Mouse (Mus musculus) olfactory bulb, adult 2 months (tissue): ENCODE results near the gene Prr7. TPM values are rescaled to one million over a fixed set of nuclear protein-coding genes. Genes with fewer than 3 reads are reported as not detected.

Experiments
- H3K27ac ChIP-seq: fragments of 200-500 bp; 2 replicates; pipeline ENCODE4 v1.5.1; 2012; ENCODE audit warnings: low read depth, low read length; ENCODE audit not compliant: insufficient read depth
- H3K4me1 ChIP-seq: fragments of 200-500 bp; 2 replicates; pipeline ENCODE4 v1.6.1; 2012; ENCODE audit warnings: low read length; ENCODE audit not compliant: control insufficient read depth, insufficient read depth
- H3K4me3 ChIP-seq: fragments of 200-500 bp; 2 replicates; pipeline ENCODE4 v1.5.1; 2012; ENCODE audit warnings: mild to moderate bottlenecking, low read depth, low read length, moderate library complexity; ENCODE audit not compliant: insufficient read depth
- CTCF ChIP-seq: fragments of 200-500 bp; IDR thresholded peaks from 2 replicates; pipeline ENCODE4 v1.5.1; 2012; ENCODE audit warnings: low read depth, mild to moderate bottlenecking, low read length, moderate library complexity; ENCODE audit not compliant: insufficient read depth
- POLR2A ChIP-seq: fragments of 200-500 bp; IDR thresholded peaks from 2 replicates; pipeline ENCODE4 v1.6.1; 2012; ENCODE audit warnings: mild to moderate bottlenecking, low read depth, low read length, moderate library complexity; ENCODE audit not compliant: insufficient read depth
- WGBS: fragments of 180-500 bp; shearing (Covaris S2); methylation state at CpG from one replicate; pipeline ENCODE4 v1.1.7; 2018; 5-methylcytosine and 5-hydroxymethylcytosine counted together
- polyA plus RNA-seq: library from polyadenylated mRNA; stranded (reverse); fragments of >200 nt; gene quantifications from 2 replicates; pipeline ENCODE4 v1.2.4, GENCODE M21; 2012; ENCODE audit warnings: low replicate concordance; ENCODE audit not compliant: missing spikeins, insufficient read depth, insufficient read length

The Prr7 gene
- polyA plus RNA-seq, 1 experiment, result not detected

GRCm38 (mm10) chr13:55510668-55511491, 46.8 kb downstream of the Prr7 start:
- Histone ChIP-seq H3K4me3 (no peak overlapping the region), H3K4me1 (peaks cover 38% of the 10 kb centered on the region), H3K27ac (no peak overlapping the region)
- TF ChIP-seq POLR2A (no peak), CTCF (no peak)
- 27% methylated on average over 6 of the region's 6 CpGs for WGBS

- Histone ChIP-seq H3K4me1 (peaks cover 38% of the 10 kb centered on the region), H3K27ac (no peak overlapping the region), H3K4me3 (no peak overlapping the region)
- 62% methylated on average over 5 of the region's 5 CpGs for WGBS
- no peak for TF ChIP-seq POLR2A
- no peak for TF ChIP-seq CTCF
Observed at GRCm38 (mm10) chr13:55511492-55511861, 47.4 kb downstream of the Prr7 start.

- TF ChIP-seq CTCF (no peak), POLR2A (0 out of 2 replicates have a peak, but pooled peaks have one; percentile 15)
- 3% methylated on average over 25 of the region's 25 CpGs for WGBS
- Histone ChIP-seq H3K4me3 (peak overlapping the region; percentile 79), H3K27ac (no peak overlapping the region), H3K4me1 (peaks cover 32% of the 10 kb centered on the region)
Observed at GRCm38 (mm10) chr13:55512379-55513031, 48.4 kb downstream of the Prr7 start.

GRCm38 (mm10) chr13:55513111-55513748, 49.2 kb downstream of the Prr7 start, which contains the start of gene Pdlim7:
TSS of gene Pdlim7 (minus strand) at chr13:55513676.
- Histone ChIP-seq H3K4me1 (peaks cover 28% of the 10 kb centered on the region), H3K4me3 (peak within 1 kb of the TSS; percentile 79), H3K27ac (peak within 1 kb of the TSS; percentile 73)
- TF ChIP-seq POLR2A (peak; percentile 98), CTCF (peak; percentile 100)
- under 1% methylated on average over 55 of the region's 55 CpGs for WGBS

- H3K27ac ChIP-seq, result no peak overlapping the region
- no peak for TF ChIP-seq POLR2A
- no peak for TF ChIP-seq CTCF
- peaks cover 28% of the 10 kb centered on the region for H3K4me1 ChIP-seq
- no peak overlapping the region for H3K4me3 ChIP-seq
- 34% methylated on average over 9 of the region's 9 CpGs for WGBS
Observed at GRCm38 (mm10) chr13:55513828-55514227, 49.8 kb downstream of the Prr7 start.

- H3K4me1 ChIP-seq, result peaks cover 10% of the 10 kb centered on the region
- no peak overlapping the region for H3K4me3 ChIP-seq
- WGBS, result 1% methylated on average over 5 of the region's 5 CpGs
- no peak for TF ChIP-seq POLR2A
- TF ChIP-seq CTCF, result peak; percentile 59
- no peak overlapping the region for H3K27ac ChIP-seq
Observed at GRCm38 (mm10) chr13:55516955-55517354, 52.9 kb downstream of the Prr7 start.

GRCm38 (mm10) chr13:55519606-55520005, 55.5 kb downstream of the Prr7 start:
- no peak overlapping the region for H3K27ac ChIP-seq
- no peaks in the 10 kb centered on the region; the same call in 1 of the 2 replicates for H3K4me1 ChIP-seq
- 55% methylated on average over 4 of the region's 4 CpGs for WGBS
- H3K4me3 ChIP-seq, result no peak overlapping the region
- TF ChIP-seq POLR2A (no peak), CTCF (no peak)

- TF ChIP-seq POLR2A, result no peak
- TF ChIP-seq CTCF, result no peak
- Histone ChIP-seq H3K4me1 (0 out of 2 replicates have a peak, but pooled peaks cover 5% of the 10 kb centered on the region), H3K4me3 (no peak overlapping the region), H3K27ac (no peak overlapping the region)
- WGBS, result 52% methylated on average over 8 of the region's 8 CpGs
Observed at GRCm38 (mm10) chr13:55522730-55523129, 58.7 kb downstream of the Prr7 start.

Other genes with a start within 250 kb of the Prr7 start
- gene Prelid1, start 143.8 kb upstream of the Prr7 start, polyA plus RNA-seq, result not detected in 2 replicates
- gene Rab24, start 142.3 kb upstream of the Prr7 start, polyA plus RNA-seq, result not detected in 2 replicates
- not detected in 2 replicates for gene Mxd3, start 134.4 kb upstream of the Prr7 start, polyA plus RNA-seq
- not detected in 2 replicates for gene Lman2, start 101.5 kb upstream of the Prr7 start, polyA plus RNA-seq
- not detected in 2 replicates for gene Rgs14, start 94.5 kb upstream of the Prr7 start, polyA plus RNA-seq
- gene Slc34a1, start 66.1 kb upstream of the Prr7 start, polyA plus RNA-seq, result not detected in 2 replicates
- gene Pfn3, start 49.0 kb upstream of the Prr7 start, polyA plus RNA-seq, result not detected in 2 replicates
- not detected in 2 replicates for gene F12, start 37.5 kb upstream of the Prr7 start, polyA plus RNA-seq
- 128 TPM in 1 of 2 replicates, not detected in the other for gene Grk6, start 19.2 kb upstream of the Prr7 start, polyA plus RNA-seq
- not detected in 2 replicates for gene Dbn1, start 23.8 kb downstream of the Prr7 start, polyA plus RNA-seq
- gene Pdlim7, start 49.4 kb downstream of the Prr7 start, polyA plus RNA-seq, result not detected in 2 replicates
- not detected in 2 replicates for gene Dok3, start 65.0 kb downstream of the Prr7 start, polyA plus RNA-seq
- not detected in 2 replicates for gene Ddx41, start 72.4 kb downstream of the Prr7 start, polyA plus RNA-seq
- 63.4 TPM in 1 of 2 replicates, not detected in the other for gene Fam193b, start 106.9 kb downstream of the Prr7 start, polyA plus RNA-seq
- gene Tmed9, start 109.5 kb downstream of the Prr7 start, polyA plus RNA-seq, result not detected in 2 replicates
- not detected in 2 replicates for gene B4galt7, start 135.6 kb downstream of the Prr7 start, polyA plus RNA-seq
- gene Caml, start 158.7 kb downstream of the Prr7 start, polyA plus RNA-seq, result not detected in 2 replicates
- gene Ddx46, start 170.8 kb downstream of the Prr7 start, polyA plus RNA-seq, result 79.2 and 81.5 TPM in 2 replicates
- gene B230219D22Rik, start 228.9 kb downstream of the Prr7 start, polyA plus RNA-seq, result 98.5 TPM in 1 of 2 replicates, not detected in the other